Mouse (Mus musculus) limb, embryonic 12.5 days (tissue): ENCODE results near the gene Sox9. TPM values are rescaled to one million over a fixed set of nuclear protein-coding genes. Genes with fewer than 3 reads are reported as not detected.

Experiments
- ATAC-seq: fragments of 200-750 bp; cut with Nextera tagmentation; 2 replicates; pipeline ENCODE4 v1.8.0; 2017; ENCODE audit warnings: low read depth, moderate TSS enrichment; ENCODE audit not compliant: insufficient number of reproducible peaks, insufficient read depth, low FRiP score, low TSS enrichment
- H3K27ac ChIP-seq: fragments of 300-500 bp; sonication (generic); 2 replicates; pipeline ENCODE4 v1.5.1; 2016; ENCODE audit warnings: mild to moderate bottlenecking, moderate library complexity
- H3K27me3 ChIP-seq: fragments of 300-500 bp; sonication (generic); 2 replicates; pipeline ENCODE4 v1.6.1; 2016; ENCODE audit warnings: mild to moderate bottlenecking, moderate library complexity
- H3K36me3 ChIP-seq: fragments of 300-500 bp; sonication (generic); 2 replicates; pipeline ENCODE4 v1.6.1; 2016; ENCODE audit warnings: mild to moderate bottlenecking, moderate library complexity
- H3K4me1 ChIP-seq: fragments of 300-500 bp; sonication (generic); replicated peaks from 2 replicates; pipeline ENCODE4 v1.6.1; 2016
- H3K4me2 ChIP-seq: fragments of 300-500 bp; sonication (generic); 2 replicates; pipeline ENCODE4 v1.6.1; 2016; ENCODE audit warnings: mild to moderate bottlenecking, moderate library complexity
- H3K4me3 ChIP-seq: fragments of 300-500 bp; sonication (generic); replicated peaks from 2 replicates; pipeline ENCODE4 v1.5.1; 2016; ENCODE audit warnings: mild to moderate bottlenecking
- H3K9ac ChIP-seq: fragments of 300-500 bp; sonication (generic); replicated peaks from 2 replicates; pipeline ENCODE4 v1.6.1; 2016; ENCODE audit warnings: mild to moderate bottlenecking, moderate library complexity
- H3K9me3 ChIP-seq: fragments of 300-500 bp; sonication (generic); 2 replicates; pipeline ENCODE4 v1.6.1; 2016; ENCODE audit warnings: mild to moderate bottlenecking, moderate library complexity
- WGBS: fragments of 180-500 bp; shearing (Covaris S2); methylation state at CpG from one replicate; pipeline ENCODE4 v1.1.7; 2016; 5-methylcytosine and 5-hydroxymethylcytosine counted together
- polyA plus RNA-seq: library from polyadenylated mRNA; unstranded; fragments of >200 nt; fragmentation: Nextera tagmentation; extraction: Ambion mirVana; gene quantifications from 2 replicates; pipeline ENCODE4 v1.2.1, GENCODE M21; 2016

The Sox9 gene
- polyA plus RNA-seq, 1 experiment from 2014 or later = 245 TPM

DNA sequence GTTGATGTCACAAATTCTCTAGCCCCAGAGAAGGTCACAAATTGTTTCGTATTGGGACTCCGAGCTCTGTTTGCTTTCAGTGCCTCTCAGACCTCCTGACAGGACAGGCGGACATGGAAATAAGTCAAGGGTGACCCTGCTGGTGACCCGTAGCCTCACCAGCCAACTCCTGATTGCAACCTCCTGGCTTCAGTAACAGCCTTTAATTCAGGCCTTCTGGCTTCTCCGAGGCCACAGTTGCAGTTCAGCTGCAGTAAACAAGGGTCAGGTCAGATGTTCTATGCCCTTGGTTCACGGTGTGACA is 45.0 kb downstream of the Sox9 start:
- no peak overlapping the region for H3K4me2 ChIP-seq
- no peak overlapping the region for H3K9ac ChIP-seq
- ATAC-seq = no peak
- no peaks in the 10 kb centered on the region for H3K36me3 ChIP-seq
- no peaks in the 10 kb centered on the region for H3K9me3 ChIP-seq
- peaks cover 7% of the 10 kb centered on the region; the same call in 1 of the 2 replicates for H3K4me1 ChIP-seq
- H3K4me3 ChIP-seq = no peak overlapping the region
- 15% methylated on average over 6 of the region's 6 CpGs for WGBS
- H3K27ac ChIP-seq = no peak overlapping the region
- H3K27me3 ChIP-seq = no peaks in the 10 kb centered on the region

- no peaks in the 10 kb centered on the region for H3K9me3 ChIP-seq
- H3K4me2 ChIP-seq = no peak overlapping the region
- H3K36me3 ChIP-seq = no peaks in the 10 kb centered on the region
- no peak overlapping the region for H3K27ac ChIP-seq
- peaks cover 7% of the 10 kb centered on the region; the same call in 1 of the 2 replicates for H3K4me1 ChIP-seq
- H3K9ac ChIP-seq = no peak overlapping the region
- H3K27me3 ChIP-seq = no peaks in the 10 kb centered on the region
- WGBS = 55% methylated on average over 9 of the region's 9 CpGs
- ATAC-seq = no peak
- no peak overlapping the region for H3K4me3 ChIP-seq
These were observed 46.7 kb downstream of the Sox9 start for GRCm38 (mm10) chr11:112828553-112829287.

GRCm38 (mm10) chr11:112834245-112835005 is 52.4 kb downstream of the Sox9 start:
- no peak overlapping the region for H3K4me3 ChIP-seq
- H3K9ac ChIP-seq = no peak overlapping the region
- H3K27ac ChIP-seq = peak overlapping the region; percentile 45; the same call in 1 of the 2 replicates
- H3K4me1 ChIP-seq = peaks cover 14% of the 10 kb centered on the region
- H3K27me3 ChIP-seq = no peaks in the 10 kb centered on the region
- no peaks in the 10 kb centered on the region for H3K36me3 ChIP-seq
- H3K9me3 ChIP-seq = no peaks in the 10 kb centered on the region
- no peak overlapping the region for H3K4me2 ChIP-seq
- WGBS = 62% methylated on average over 11 of the region's 11 CpGs
- ATAC-seq = no peak

- no peaks in the 10 kb centered on the region for H3K36me3 ChIP-seq
- 20% methylated on average over 7 of the region's 7 CpGs for WGBS
- no peak for ATAC-seq
- no peak overlapping the region for H3K9ac ChIP-seq
- H3K27me3 ChIP-seq = no peaks in the 10 kb centered on the region; the same call in 1 of the 2 replicates
- H3K4me3 ChIP-seq = no peak overlapping the region
- H3K4me1 ChIP-seq = peaks cover 17% of the 10 kb centered on the region
- no peak overlapping the region for H3K4me2 ChIP-seq
- H3K9me3 ChIP-seq = no peaks in the 10 kb centered on the region
- H3K27ac ChIP-seq = no peak overlapping the region
These were observed 53.6 kb downstream of the Sox9 start for GRCm38 (mm10) chr11:112835468-112836092.
